Mouse (Mus musculus): Measurements from ENCODE around the gene Pkig.
A peak's percentile ranks its signal among the peaks of the same experiment; 100 is the strongest.
"Not testable (repeated sequence)": the region's sequence is repeated elsewhere in the genome, so short reads cannot be mapped to it uniquely, and the experiment has no call there.

Gene Pkig

GRCm38 (mm10) chr2:163657975-163658886 lies at the start of gene Pkig:
Gene Pkig, plus strand, starts transcription at chr2:163658386.
- peak in 1 of 2 experiments; percentile 79 for DNase-seq (ENCODE audit: low spot score in 2 of 2)

GRCm38 (mm10) chr2:163609281-163609975 lies 48.8 kb upstream of the Pkig start:
- DNase-seq (ENCODE audit: low spot score in 2 of 2): no peak

GRCm38 (mm10) chr2:163611176-163611575 lies 47.0 kb upstream of the Pkig start:
- DNase-seq (ENCODE audit: low spot score in 2 of 2): no peak

- DNase-seq (ENCODE audit: low spot score in 2 of 2): no peak
Measured at GRCm38 (mm10) chr2:163613206-163613605, 45.0 kb upstream of the Pkig start.

- DNase-seq (ENCODE audit: low spot score in 2 of 2): no peak
Measured at GRCm38 (mm10) chr2:163613990-163614389, 44.2 kb upstream of the Pkig start.

- DNase-seq (ENCODE audit: low spot score in 2 of 2): no peak
Measured at GRCm38 (mm10) chr2:163615401-163615800, 42.8 kb upstream of the Pkig start.

- DNase-seq (ENCODE audit: low spot score in 2 of 2): peak in 1 of 2 experiments; percentile 33
Measured at GRCm38 (mm10) chr2:163615906-163616651, 42.1 kb upstream of the Pkig start.

- DNase-seq (ENCODE audit: low spot score in 2 of 2): no peak
Measured at GRCm38 (mm10) chr2:163616652-163617227, 41.4 kb upstream of the Pkig start.

- no peak for DNase-seq (ENCODE audit: low spot score in 2 of 2)
Measured at GRCm38 (mm10) chr2:163617232-163617863, 40.8 kb upstream of the Pkig start.

GRCm38 (mm10) chr2:163617874-163618273 lies 40.3 kb upstream of the Pkig start:
- no peak for DNase-seq (ENCODE audit: low spot score in 2 of 2)

GRCm38 (mm10) chr2:163620451-163620850 lies 37.7 kb upstream of the Pkig start:
- no peak for DNase-seq (ENCODE audit: low spot score in 2 of 2)

GRCm38 (mm10) chr2:163621401-163621800 lies 36.8 kb upstream of the Pkig start:
- not testable (repeated sequence) for DNase-seq (ENCODE audit: low spot score in 2 of 2)

- no peak for DNase-seq (ENCODE audit: low spot score in 2 of 2)
Measured at GRCm38 (mm10) chr2:163631223-163631622, 27.0 kb upstream of the Pkig start.

- no peak for DNase-seq (ENCODE audit: low spot score in 2 of 2)
Measured at GRCm38 (mm10) chr2:163631715-163632114, 26.5 kb upstream of the Pkig start.

GRCm38 (mm10) chr2:163634211-163634610 lies 24.0 kb upstream of the Pkig start:
- no peak for DNase-seq (ENCODE audit: low spot score in 2 of 2)

GRCm38 (mm10) chr2:163636057-163636456 lies 22.1 kb upstream of the Pkig start:
- no peak for DNase-seq (ENCODE audit: low spot score in 2 of 2)

- DNase-seq (ENCODE audit: low spot score in 2 of 2): no peak
Measured at GRCm38 (mm10) chr2:163637655-163638266, 20.4 kb upstream of the Pkig start.

- DNase-seq (ENCODE audit: low spot score in 2 of 2): no peak
Measured at GRCm38 (mm10) chr2:163640493-163640892, 17.7 kb upstream of the Pkig start.

- DNase-seq (ENCODE audit: low spot score in 2 of 2): no peak
Measured at GRCm38 (mm10) chr2:163641681-163642080, 16.5 kb upstream of the Pkig start.

GRCm38 (mm10) chr2:163642685-163643575 lies 15.3 kb upstream of the Pkig start:
- peak in 1 of 2 experiments; percentile 44 for DNase-seq (ENCODE audit: low spot score in 2 of 2)
